Mouse (Mus musculus): ENCODE results near the gene Lamc1. TPM values are rescaled to one million over a fixed set of nuclear protein-coding genes. Genes with fewer than 3 reads are reported as not detected.

The Lamc1 gene
- total and polyA plus RNA-seq, 3 experiments, result 13.1 to 174 (median 32.4) TPM

DNA sequence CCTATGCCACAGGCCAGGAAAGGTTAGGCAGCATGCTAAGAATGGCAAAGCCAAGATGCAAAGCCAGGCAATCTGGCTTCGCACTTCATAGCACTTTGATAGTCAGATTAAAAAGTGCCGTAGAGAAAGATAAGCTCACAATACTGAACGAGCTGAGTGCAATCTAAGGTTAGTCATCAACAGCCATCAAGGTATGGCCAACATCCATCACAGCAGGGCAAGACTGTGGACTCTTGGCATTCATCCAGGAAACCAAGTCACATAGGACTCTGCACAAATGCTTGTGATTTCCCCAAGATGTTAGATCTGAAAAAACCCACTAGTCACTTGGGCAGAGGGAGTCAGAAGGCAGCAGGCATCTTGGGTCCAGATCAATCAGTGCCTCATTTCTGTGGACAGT is 144.5 kb downstream of the Lamc1 start:
- TF ChIP-seq KAT2A (conservative IDR thresholded peaks at IDR 0.05; ENCODE audit: low read depth, low read length) (no peak), BHLHE40 (IDR thresholded peaks at IDR 0.05; ENCODE audit: borderline replicate concordance, low read depth, low read length) (no peak), E2F4 (IDR thresholded peaks at IDR 0.05; ENCODE audit: borderline replicate concordance, low read depth, low read length) (no peak), GABPA (IDR thresholded peaks at IDR 0.05; ENCODE audit: low read depth, low read length) (no peak)
- Histone ChIP-seq H3K27me3 (ENCODE audit: control insufficient read depth in 1 of 2, insufficient read depth in 2 of 2, low read length in 2 of 2) (peaks cover under 1 to 6% of the 10 kb centered on the region in 2 experiments; a peak in 3 of 4 replicates), H3K36me3 (ENCODE audit: control insufficient read depth in 1 of 2, insufficient read depth in 2 of 2, low read length in 2 of 2) (no peaks in the 10 kb centered on the region), H3K9ac (ENCODE audit: control insufficient read depth, low read depth, low read length, poor library complexity, severe bottlenecking) (no peak overlapping the region), H3K27ac (ENCODE audit: control insufficient read depth, low read depth, low read length) (no peak overlapping the region), H3K4me1 (ENCODE audit: control insufficient read depth in 1 of 2, insufficient read depth in 2 of 2, low read length in 2 of 2) (no peaks in the 10 kb centered on the region), H3K79me2 (ENCODE audit: control insufficient read depth, insufficient read depth, low read length, poor library complexity) (no peaks in the 10 kb centered on the region), H3K4me3 (ENCODE audit: control insufficient read depth in 1 of 2, insufficient read depth in 1 of 2, low read depth in 2 of 2, low read length in 2 of 2) (no peak overlapping the region), H3K9me3 (replicated peaks; ENCODE audit: insufficient read depth, low read length) (no peaks in the 10 kb centered on the region)
- DNase-seq (ENCODE audit: low read depth, low spot score), result no peak

DNA sequence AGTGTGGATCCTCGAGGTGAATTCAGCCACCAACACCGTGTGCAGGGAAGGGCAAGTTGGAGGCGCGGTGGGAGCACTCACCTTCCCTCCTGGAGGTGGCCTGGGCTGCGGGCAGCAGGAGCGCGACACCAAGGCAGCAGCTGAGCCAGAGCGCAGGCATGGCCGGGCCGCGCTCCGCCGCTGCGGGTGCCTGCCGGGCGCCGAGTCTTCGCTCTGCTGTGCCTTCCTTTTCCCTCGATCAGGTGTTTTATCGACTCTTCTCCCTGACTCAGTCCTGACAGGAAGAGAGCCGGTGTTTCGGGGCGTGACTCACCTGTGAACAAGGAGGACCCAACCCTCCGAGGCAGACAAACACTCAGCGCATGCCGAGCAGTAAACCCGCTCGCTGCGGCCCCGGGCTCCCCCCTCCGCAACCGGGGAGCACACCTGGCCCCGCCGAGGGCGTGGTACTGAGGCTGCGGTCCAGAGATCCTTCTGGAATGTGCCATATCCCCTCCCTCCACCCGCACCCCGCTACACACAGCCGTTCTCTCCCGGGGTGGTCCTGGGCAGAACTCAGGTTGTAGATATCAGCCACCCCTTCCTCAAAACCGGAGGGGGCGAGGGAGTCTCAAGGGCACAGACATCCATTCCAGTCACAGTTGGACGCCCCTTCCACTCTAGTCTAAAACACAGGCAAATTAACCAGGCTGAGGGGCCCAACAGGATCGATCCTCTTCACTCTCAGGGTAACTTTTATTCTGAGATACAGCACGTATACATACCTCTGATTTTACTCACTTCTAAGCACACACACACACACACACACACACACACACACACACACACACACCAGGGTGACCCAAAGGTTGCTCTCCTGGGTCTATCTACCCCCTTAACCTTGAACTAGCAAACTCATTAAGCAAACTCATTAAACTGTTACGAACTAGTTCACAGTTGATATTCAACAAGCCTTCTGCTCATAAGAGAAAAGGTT is 146.5 kb downstream of the Lamc1 start, which contains the start of gene Lamc2:
Lamc2 (minus strand) TSS at position 620 of the 976 bp plus-strand sequence.
- Histone ChIP-seq H3K79me2 (ENCODE audit: control insufficient read depth, insufficient read depth, low read length, poor library complexity) (no peaks in the 10 kb centered on the region), H3K4me1 (ENCODE audit: control insufficient read depth in 1 of 2, insufficient read depth in 2 of 2, low read length in 2 of 2) (no peaks in the 10 kb centered on the region), H3K9ac (ENCODE audit: control insufficient read depth, low read depth, low read length, poor library complexity, severe bottlenecking) (no peak within 1 kb of the TSS), H3K4me3 (ENCODE audit: control insufficient read depth in 1 of 2, insufficient read depth in 1 of 2, low read depth in 2 of 2, low read length in 2 of 2) (no peak within 1 kb of the TSS), H3K36me3 (ENCODE audit: control insufficient read depth in 1 of 2, insufficient read depth in 2 of 2, low read length in 2 of 2) (no peaks in the 10 kb centered on the region), H3K27me3 (ENCODE audit: control insufficient read depth in 1 of 2, insufficient read depth in 2 of 2, low read length in 2 of 2) (peaks cover 0 to 5% of the 10 kb centered on the region in 2 experiments; a peak in 3 of 4 replicates), H3K27ac (ENCODE audit: control insufficient read depth, low read depth, low read length) (no peak within 1 kb of the TSS), H3K9me3 (replicated peaks; ENCODE audit: insufficient read depth, low read length) (no peaks in the 10 kb centered on the region)
- TF ChIP-seq CHD1 (IDR thresholded peaks at IDR 0.05; ENCODE audit: low read depth, low read length), result no peak
- no peak for DNase-seq (ENCODE audit: low read depth, low spot score)

DNA sequence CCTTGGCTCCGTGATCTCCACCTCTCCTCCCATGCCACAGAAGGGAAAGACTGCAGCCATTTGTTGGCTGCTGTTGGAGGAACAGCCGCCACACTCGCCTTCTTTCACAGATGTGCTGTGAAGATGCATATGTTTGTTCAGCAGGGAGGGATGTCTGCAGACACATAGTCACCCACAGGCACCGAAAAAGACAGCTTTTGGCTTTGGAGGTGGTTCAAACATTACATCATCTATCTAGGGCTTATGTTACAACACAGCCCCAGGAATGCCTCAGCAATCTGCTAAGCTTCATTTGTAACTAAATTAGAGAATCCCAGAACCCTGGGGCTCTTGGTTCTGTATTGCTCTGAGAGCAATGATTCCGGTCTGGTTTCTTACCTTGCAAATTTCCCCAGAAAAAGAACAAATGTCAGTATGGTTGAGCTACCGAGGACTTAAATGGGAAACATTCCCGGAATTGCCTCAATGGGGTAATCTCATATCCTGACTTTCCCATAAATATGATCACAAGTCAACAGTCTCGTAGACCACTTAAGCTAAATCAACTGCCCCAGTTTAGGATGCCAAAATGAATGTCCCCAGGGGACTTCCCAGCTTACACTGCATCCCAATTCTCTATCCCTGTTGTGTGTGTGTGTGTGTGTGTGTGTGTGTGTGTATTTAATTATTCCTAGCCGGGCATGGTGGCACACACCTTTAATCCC is 151.8 kb downstream of the Lamc1 start:
- Histone ChIP-seq H3K27me3 (ENCODE audit: control insufficient read depth in 1 of 2, insufficient read depth in 2 of 2, low read length in 2 of 2) (peaks cover 0 to 4% of the 10 kb centered on the region in 2 experiments; a peak in 2 of 4 replicates), H3K4me3 (ENCODE audit: control insufficient read depth in 1 of 2, insufficient read depth in 1 of 2, low read depth in 2 of 2, low read length in 2 of 2) (no peak overlapping the region), H3K36me3 (ENCODE audit: control insufficient read depth in 1 of 2, insufficient read depth in 2 of 2, low read length in 2 of 2) (no peaks in the 10 kb centered on the region), H3K4me1 (ENCODE audit: control insufficient read depth in 1 of 2, insufficient read depth in 2 of 2, low read length in 2 of 2) (no peaks in the 10 kb centered on the region), H3K27ac (ENCODE audit: control insufficient read depth, low read depth, low read length) (no peak overlapping the region), H3K79me2 (ENCODE audit: control insufficient read depth, insufficient read depth, low read length, poor library complexity) (no peaks in the 10 kb centered on the region), H3K9me3 (replicated peaks; ENCODE audit: insufficient read depth, low read length) (no peaks in the 10 kb centered on the region), H3K9ac (ENCODE audit: control insufficient read depth, low read depth, low read length, poor library complexity, severe bottlenecking) (no peak overlapping the region)
- TF ChIP-seq ZKSCAN1 (IDR thresholded peaks at IDR 0.05; ENCODE audit: low read depth, low read length) (no peak), ZC3H11A (IDR thresholded peaks at IDR 0.05; ENCODE audit: low read depth, low read length) (no peak), NELFE (IDR thresholded peaks at IDR 0.05; ENCODE audit: low read depth, low read length) (no peak), CHD2 (IDR thresholded peaks at IDR 0.05; ENCODE audit: low read length) (no peak), GATA1 (IDR thresholded peaks at IDR 0.05; ENCODE audit: low read depth, low read length) (no peak), RCOR1 (IDR thresholded peaks at IDR 0.05; ENCODE audit: low read depth, low read length) (no peak), MYC (IDR thresholded peaks at IDR 0.05; ENCODE audit: low read depth, low read length) (no peak), RAD21 (IDR thresholded peaks at IDR 0.05; ENCODE audit: low read depth, low read length) (no peak), GABPA (IDR thresholded peaks at IDR 0.05; ENCODE audit: low read depth, low read length) (no peak)
- no peak for DNase-seq (ENCODE audit: low read depth, low spot score)

Data from MEL (cell line).